Mouse (Mus musculus): Measurements from ENCODE around the gene Adcy4. TPM values are rescaled to one million over a fixed set of nuclear protein-coding genes. Genes with fewer than 3 reads are reported as not detected.
"Not testable (repeated sequence)": the region's sequence is repeated elsewhere in the genome, so short reads cannot be mapped to it uniquely, and the experiment has no call there.

The Adcy4 gene
- polyA plus RNA-seq, 1 experiment from 2014 or later = 26.2 TPM

DNA sequence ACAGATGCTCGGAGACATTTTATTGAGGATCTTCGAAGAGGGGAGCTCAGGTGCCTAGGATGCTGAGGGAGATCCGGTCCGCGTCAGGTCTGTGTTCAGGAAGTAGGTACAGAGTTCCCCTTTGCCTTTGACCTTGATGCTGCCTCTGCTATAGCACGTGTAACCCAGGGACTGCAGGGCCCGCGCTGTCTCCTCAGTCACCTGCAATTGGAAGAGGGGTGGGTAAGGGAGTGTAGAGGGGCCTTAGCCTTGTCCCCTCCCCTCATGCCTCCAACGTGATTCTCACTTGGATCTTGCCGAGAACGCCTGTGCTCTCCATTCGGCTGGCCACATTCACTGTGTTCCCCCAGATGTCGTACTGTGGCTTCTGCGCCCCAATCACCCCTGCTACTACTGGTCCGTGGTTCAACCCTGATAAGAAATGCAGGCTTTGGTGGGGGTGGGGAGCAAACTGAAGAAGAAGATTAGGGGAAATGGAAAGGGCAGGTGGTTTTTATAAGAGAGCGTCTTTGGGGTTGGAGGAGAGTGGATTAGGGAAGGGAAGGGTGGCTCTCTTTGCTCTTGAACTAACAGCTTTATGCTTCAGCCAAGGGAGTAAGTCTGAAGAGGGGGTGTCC lies 14.7 kb downstream of the Adcy4 start:
- 68% methylated on average over 16 of the region's 16 CpGs for WGBS
- peaks cover 44% of the 10 kb centered on the region for H3K27me3 ChIP-seq (replicated peaks)

DNA sequence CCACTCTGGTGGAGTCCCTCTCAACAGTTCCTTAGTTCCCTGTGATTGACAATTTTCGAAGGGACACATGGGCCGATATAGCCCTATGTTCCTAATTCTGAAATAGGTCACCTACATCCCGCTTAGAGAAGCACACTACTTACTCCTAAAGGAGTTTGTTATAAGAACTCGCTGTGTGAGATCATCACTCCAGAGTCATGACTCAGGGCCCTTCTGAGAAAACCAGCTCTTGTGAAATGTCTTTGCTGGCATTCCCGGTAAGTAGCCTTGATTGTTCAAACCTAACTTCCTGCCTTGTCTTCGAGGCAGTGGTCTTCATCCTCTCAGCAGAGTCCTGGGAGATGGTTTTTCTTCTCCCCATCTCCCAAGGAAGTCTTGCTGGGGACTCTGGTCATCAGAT lies 15.3 kb downstream of the Adcy4 start:
- Histone ChIP-seq H3K4me2 (no peak overlapping the region; the same call in 1 of the 2 replicates), H3K36me3 (0 out of 2 replicates have a peak, but pooled peaks cover 9% of the 10 kb centered on the region), H3K27ac (ENCODE audit: poor library complexity, severe bottlenecking) (no peak overlapping the region), H3K4me3 (no peak overlapping the region), H3K4me1 (replicated peaks) (peaks cover 14% of the 10 kb centered on the region), H3K9me3 (replicated peaks) (no peaks in the 10 kb centered on the region), H3K9ac (no peak overlapping the region), H3K27me3 (replicated peaks) (peaks cover 44% of the 10 kb centered on the region)
- WGBS = 78% methylated on average over 6 of the region's 6 CpGs
- ATAC-seq (ENCODE audit: insufficient number of reproducible peaks, low FRiP score) = no peak

More for the DNA sequence above, 14.7 kb downstream of the Adcy4 start:
- ATAC-seq (ENCODE audit: insufficient number of reproducible peaks, low FRiP score) = no peak
- Histone ChIP-seq H3K4me1 (replicated peaks) (peaks cover 11% of the 10 kb centered on the region), H3K36me3 (peaks cover 12% of the 10 kb centered on the region; the same call in 1 of the 2 replicates), H3K9ac (no peak overlapping the region), H3K4me2 (no peak overlapping the region), H3K27ac (ENCODE audit: poor library complexity, severe bottlenecking) (no peak overlapping the region), H3K9me3 (replicated peaks) (no peaks in the 10 kb centered on the region), H3K4me3 (no peak overlapping the region)

DNA sequence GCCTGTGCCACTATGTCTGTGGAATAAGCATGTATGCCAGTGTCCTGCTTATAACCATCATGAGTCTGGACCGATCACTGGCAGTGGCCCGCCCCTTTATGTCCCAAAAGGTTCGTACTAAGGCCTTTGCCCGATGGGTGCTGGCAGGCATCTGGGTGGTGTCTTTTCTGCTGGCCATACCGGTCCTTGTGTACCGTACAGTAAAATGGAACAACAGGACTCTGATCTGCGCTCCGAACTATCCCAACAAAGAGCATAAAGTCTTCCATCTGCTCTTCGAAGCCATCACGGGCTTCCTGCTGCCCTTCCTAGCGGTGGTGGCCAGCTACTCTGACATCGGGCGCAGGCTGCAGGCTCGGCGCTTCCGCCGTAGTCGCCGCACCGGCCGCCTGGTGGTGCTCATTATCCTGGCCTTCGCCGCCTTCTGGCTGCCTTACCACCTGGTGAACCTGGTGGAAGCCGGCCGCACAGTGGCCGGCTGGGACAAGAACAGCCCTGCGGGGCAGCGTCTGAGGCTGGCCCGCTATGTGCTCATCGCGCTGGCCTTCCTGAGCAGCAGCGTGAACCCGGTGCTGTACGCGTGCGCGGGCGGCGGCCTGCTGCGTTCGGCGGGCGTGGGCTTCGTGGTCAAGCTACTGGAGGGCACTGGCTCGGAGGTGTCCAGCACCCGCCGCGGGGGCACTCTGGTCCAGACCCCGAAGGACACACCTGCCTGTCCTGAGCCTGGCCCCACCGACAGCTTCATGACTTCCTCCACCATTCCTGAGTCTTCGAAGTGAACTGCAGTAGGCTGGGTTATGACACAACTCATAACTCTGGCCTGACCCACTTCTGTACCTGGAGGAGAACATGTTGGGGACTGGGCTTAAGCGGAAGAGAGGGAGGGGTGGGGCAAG lies 16.1 kb downstream of the Adcy4 start:
- Histone ChIP-seq H3K27me3 (replicated peaks) (peaks cover 44% of the 10 kb centered on the region), H3K36me3 (0 out of 2 replicates have a peak, but pooled peaks cover 4% of the 10 kb centered on the region), H3K9me3 (replicated peaks) (no peaks in the 10 kb centered on the region), H3K27ac (ENCODE audit: poor library complexity, severe bottlenecking) (no peak overlapping the region), H3K4me1 (replicated peaks) (peaks cover 22% of the 10 kb centered on the region), H3K9ac (peak overlapping the region; percentile 68), H3K4me3 (peak overlapping the region; percentile 42), H3K4me2 (peak overlapping the region; percentile 80)
- ATAC-seq (ENCODE audit: insufficient number of reproducible peaks, low FRiP score) = peak; percentile 41; the same call in 1 of the 2 replicates
- WGBS = 12% methylated on average over 52 of the region's 52 CpGs

DNA sequence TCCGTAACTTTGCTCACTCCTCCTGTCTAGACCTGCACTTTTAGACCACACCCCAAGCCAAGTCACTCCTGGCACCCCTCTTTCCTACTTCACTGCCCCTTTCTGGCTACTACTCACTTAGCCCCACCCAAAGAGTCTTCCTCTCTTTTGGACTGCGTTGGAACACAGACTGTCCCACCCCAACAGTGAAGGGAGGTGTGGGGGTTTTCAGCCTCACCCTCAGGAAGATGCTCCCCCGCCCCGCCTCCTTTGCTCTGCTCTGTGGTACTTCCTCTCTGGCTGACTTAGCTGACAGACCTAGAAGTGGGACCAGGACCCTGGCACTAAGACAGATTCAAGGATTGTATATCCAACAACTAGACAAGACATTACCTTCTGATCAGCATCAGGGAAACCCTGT lies 18.2 kb downstream of the Adcy4 start, which contains the start of gene Ltb4r1:
Gene Ltb4r1 (plus strand): TSS at position 267 of the 400 bp plus-strand sequence.
- no peak for ATAC-seq (ENCODE audit: insufficient number of reproducible peaks, low FRiP score)
- Histone ChIP-seq H3K27me3 (replicated peaks) (peaks cover 58% of the 10 kb centered on the region), H3K27ac (ENCODE audit: poor library complexity, severe bottlenecking) (no peak within 1 kb of the TSS), H3K9ac (no peak within 1 kb of the TSS), H3K4me1 (replicated peaks) (peaks cover 31% of the 10 kb centered on the region), H3K4me2 (no peak within 1 kb of the TSS), H3K9me3 (replicated peaks) (no peaks in the 10 kb centered on the region), H3K4me3 (no peak within 1 kb of the TSS), H3K36me3 (0 out of 2 replicates have a peak, but pooled peaks cover 4% of the 10 kb centered on the region)
- 66% methylated on average over 4 of the region's 4 CpGs for WGBS

DNA sequence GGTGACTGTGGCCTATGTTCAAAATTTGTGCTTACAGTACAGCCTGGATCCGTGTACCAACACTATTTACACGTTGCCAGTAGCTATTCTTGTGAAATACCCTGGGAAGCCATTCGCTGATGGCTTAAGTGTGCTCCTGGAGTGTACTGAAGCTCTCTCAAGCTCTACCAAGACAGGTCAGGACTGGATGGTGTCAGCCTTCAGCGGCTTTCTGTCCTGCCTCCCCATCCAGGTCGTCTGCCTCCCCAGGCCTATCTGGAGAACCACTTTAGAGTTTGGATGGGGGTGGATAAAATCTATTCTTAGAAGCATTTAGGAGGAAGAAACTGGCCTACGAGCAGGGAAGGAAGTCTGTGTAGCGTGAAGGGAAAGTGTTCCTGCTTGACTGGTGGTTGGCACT lies 20.7 kb downstream of the Adcy4 start:
- H3K9me3 ChIP-seq (replicated peaks) = no peaks in the 10 kb centered on the region
- peaks cover 34% of the 10 kb centered on the region for H3K4me1 ChIP-seq (replicated peaks)
- 28% methylated on average over 7 of the region's 7 CpGs for WGBS
- H3K4me3 ChIP-seq = no peak overlapping the region; the same call in 1 of the 2 replicates
- peak overlapping the region; percentile 96; the same call in 1 of the 2 replicates for H3K4me2 ChIP-seq
- peak overlapping the region; percentile 53; the same call in 1 of the 2 replicates for H3K27ac ChIP-seq (ENCODE audit: poor library complexity, severe bottlenecking)
- ATAC-seq (ENCODE audit: insufficient number of reproducible peaks, low FRiP score) = no peak
- H3K9ac ChIP-seq = 0 out of 2 replicates have a peak overlapping the region, but pooled peaks have one; percentile 80
- peaks cover 44% of the 10 kb centered on the region for H3K27me3 ChIP-seq (replicated peaks)
- no peaks in the 10 kb centered on the region for H3K36me3 ChIP-seq

DNA sequence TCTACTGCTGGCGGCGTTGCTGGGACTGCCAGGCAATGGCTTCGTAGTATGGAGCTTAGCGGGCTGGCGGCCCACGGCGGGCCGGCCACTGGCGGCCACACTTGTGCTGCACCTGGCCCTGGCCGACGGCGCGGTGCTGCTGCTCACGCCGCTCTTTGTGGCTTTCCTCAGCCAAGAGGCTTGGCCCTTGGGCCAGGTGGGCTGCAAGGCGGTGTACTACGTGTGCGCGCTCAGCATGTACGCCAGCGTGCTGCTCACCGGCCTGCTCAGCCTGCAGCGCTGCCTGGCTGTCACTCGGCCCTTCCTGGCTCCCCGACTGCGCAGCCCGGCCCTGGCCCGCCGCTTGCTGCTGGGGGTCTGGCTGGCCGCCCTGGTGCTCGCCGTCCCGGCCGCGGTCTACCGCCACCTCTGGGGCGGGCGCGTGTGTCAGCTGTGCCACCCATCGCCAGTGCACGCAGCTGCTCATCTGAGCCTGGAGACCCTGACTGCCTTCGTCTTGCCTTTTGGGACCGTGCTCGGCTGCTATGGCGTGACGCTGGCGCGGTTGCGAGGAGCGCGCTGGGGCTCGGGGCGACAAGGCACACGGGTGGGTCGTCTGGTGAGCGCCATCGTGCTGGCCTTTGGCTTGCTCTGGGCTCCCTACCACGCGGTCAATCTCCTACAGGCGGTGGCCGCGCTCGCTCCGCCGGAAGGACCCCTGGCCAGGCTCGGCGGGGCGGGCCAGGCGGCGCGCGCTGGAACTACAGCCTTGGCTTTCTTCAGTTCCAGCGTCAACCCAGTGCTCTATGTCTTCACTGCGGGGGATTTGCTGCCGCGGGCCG lies 21.7 kb downstream of the Adcy4 start:
- H3K27ac ChIP-seq (ENCODE audit: poor library complexity, severe bottlenecking) = no peak overlapping the region

DNA sequence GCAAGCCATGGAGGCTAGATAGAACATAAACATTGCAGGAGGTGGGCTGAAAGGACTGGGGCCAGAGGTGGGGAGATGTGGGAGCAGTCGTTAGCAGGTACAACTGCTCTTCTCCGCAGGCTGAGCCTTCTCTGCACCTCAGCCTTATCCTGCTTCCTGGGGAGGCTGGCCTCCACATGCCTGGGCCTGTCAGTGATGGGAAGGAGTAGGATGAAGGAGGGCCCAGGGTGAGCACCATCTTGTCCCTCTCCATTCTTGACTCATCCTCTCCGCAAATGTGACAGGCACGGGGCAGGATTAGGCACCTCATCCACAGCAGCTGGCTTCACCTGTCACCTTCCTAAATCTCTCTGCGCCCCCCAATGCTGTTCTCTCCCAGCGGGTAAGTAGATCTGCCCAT lies 22.7 kb downstream of the Adcy4 start, which contains the start of gene Ltb4r2:
Gene Ltb4r2 (plus strand): TSS at position 266 of the 400 bp plus-strand sequence.
- peaks cover 31% of the 10 kb centered on the region for H3K27me3 ChIP-seq (replicated peaks)
- ATAC-seq (ENCODE audit: insufficient number of reproducible peaks, low FRiP score) = no peak
- WGBS = 69% methylated on average over 6 of the region's 6 CpGs

More for the DNA sequence above, 21.7 kb downstream of the Adcy4 start:
- ATAC-seq (ENCODE audit: insufficient number of reproducible peaks, low FRiP score) = peak; percentile 65
- Histone ChIP-seq H3K4me1 (replicated peaks) (peaks cover 35% of the 10 kb centered on the region), H3K27me3 (replicated peaks) (peaks cover 38% of the 10 kb centered on the region), H3K36me3 (no peaks in the 10 kb centered on the region), H3K9ac (peak overlapping the region; percentile 80), H3K9me3 (replicated peaks) (no peaks in the 10 kb centered on the region), H3K4me3 (peak overlapping the region; percentile 56), H3K4me2 (peak overlapping the region; percentile 96)
- under 1% methylated on average over 76 of the region's 77 CpGs for WGBS

DNA sequence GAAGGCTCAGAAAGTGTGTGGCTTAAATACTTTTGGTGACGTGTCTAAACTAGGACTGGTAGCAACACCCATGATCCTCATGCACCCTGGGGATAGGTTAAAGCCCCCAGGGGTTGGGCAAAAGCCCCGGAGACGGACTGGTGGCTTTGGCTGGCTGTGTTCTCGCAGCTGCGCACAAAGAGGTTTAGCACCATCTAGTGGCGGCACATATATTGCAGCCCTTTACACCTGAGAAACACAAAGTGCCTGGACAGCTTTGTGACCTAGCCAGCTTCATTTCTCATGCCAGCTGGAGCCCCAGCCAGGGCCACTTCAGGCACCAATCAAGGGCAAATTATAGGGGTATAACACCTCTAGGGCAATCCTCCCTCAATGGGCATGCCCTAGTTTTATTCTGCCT lies 23.7 kb downstream of the Adcy4 start:
- peaks cover 34% of the 10 kb centered on the region for H3K4me1 ChIP-seq (replicated peaks)
- not testable (repeated sequence) for H3K9me3 ChIP-seq (replicated peaks); H3K9ac ChIP-seq; H3K27ac ChIP-seq (ENCODE audit: poor library complexity, severe bottlenecking); ATAC-seq (ENCODE audit: insufficient number of reproducible peaks, low FRiP score)
- 1% methylated on average over 6 of the region's 6 CpGs for WGBS
- peaks cover 15% of the 10 kb centered on the region for H3K36me3 ChIP-seq
- H3K4me3 ChIP-seq = peak overlapping the region; percentile 18
- H3K4me2 ChIP-seq = peak overlapping the region; percentile 64
- H3K27me3 ChIP-seq (replicated peaks) = peaks cover 23% of the 10 kb centered on the region

More for the DNA sequence above, 22.7 kb downstream of the Adcy4 start, which contains the start of gene Ltb4r2:
- no peaks in the 10 kb centered on the region for H3K9me3 ChIP-seq (replicated peaks)
- peaks cover 5% of the 10 kb centered on the region for H3K36me3 ChIP-seq
- peak within 1 kb of the TSS; percentile 96 for H3K4me2 ChIP-seq
- H3K4me3 ChIP-seq = peak within 1 kb of the TSS; percentile 56
- H3K27ac ChIP-seq (ENCODE audit: poor library complexity, severe bottlenecking) = no peak within 1 kb of the TSS
- H3K9ac ChIP-seq = peak within 1 kb of the TSS; percentile 80
- H3K4me1 ChIP-seq (replicated peaks) = peaks cover 34% of the 10 kb centered on the region

DNA sequence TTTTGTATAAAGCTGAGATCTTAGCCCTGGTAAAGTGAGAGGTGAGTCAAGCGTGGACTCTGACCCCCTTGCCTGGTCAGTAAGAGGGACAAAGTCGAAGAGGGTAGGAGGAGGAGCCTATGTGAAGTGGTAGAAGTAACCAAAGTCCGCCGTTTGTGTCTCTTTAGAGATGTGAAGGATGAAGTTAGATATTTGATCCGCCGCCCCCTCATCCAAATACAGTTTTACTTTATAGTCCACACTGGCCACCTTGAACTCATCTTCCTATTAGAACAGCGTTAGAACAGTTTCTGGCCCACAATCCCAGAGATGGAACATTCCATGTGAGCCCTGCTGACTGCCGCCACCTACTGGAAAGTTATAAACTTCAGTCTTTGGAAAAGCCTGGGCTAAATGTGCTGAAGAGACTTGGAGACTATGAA lies 25.5 kb downstream of the Adcy4 start, which contains the start of gene Cideb:
Gene Cideb (minus strand): TSS at position 96 of the 422 bp plus-strand sequence.
- Histone ChIP-seq H3K4me1 (replicated peaks) (peaks cover 30% of the 10 kb centered on the region), H3K27ac (ENCODE audit: poor library complexity, severe bottlenecking) (0 out of 2 replicates have a peak within 1 kb of the TSS, but pooled peaks have one; percentile 6), H3K9me3 (replicated peaks) (no peaks in the 10 kb centered on the region), H3K27me3 (replicated peaks) (peaks cover 18% of the 10 kb centered on the region), H3K9ac (peak within 1 kb of the TSS; percentile 40; the same call in 1 of the 2 replicates), H3K36me3 (peaks cover 33% of the 10 kb centered on the region), H3K4me2 (peak within 1 kb of the TSS; percentile 54), H3K4me3 (peak within 1 kb of the TSS; percentile 14)
- WGBS = 10% methylated on average over 8 of the region's 8 CpGs
- ATAC-seq (ENCODE audit: insufficient number of reproducible peaks, low FRiP score) = no peak

DNA sequence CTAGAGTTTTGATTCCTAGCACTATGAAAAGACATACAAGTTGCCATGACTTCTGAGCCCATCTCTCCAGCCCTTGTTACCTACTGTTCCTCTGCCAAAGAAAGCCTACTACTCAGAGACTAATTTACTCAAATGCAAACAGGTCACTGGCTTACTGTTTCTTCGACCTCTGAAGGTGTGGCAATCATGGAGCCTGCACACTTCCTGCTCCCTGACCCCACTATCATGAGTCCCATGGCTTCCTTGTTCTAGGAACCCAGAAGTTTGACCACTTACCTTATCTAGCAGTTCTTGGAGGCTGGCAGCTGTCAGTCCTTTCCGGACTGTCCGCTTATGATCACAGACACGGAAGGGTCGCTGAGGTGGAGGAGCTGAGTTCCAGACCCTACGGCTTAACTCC lies 26.3 kb downstream of the Adcy4 start:
- Histone ChIP-seq H3K4me3 (no peak overlapping the region), H3K27ac (ENCODE audit: poor library complexity, severe bottlenecking) (0 out of 2 replicates have a peak overlapping the region, but pooled peaks have one; percentile 6), H3K9me3 (replicated peaks) (no peaks in the 10 kb centered on the region), H3K4me2 (peak overlapping the region; percentile 54), H3K4me1 (replicated peaks) (peaks cover 22% of the 10 kb centered on the region), H3K27me3 (replicated peaks) (peaks cover 18% of the 10 kb centered on the region), H3K9ac (peak overlapping the region; percentile 40; the same call in 1 of the 2 replicates), H3K36me3 (peaks cover 41% of the 10 kb centered on the region)
- no peak for ATAC-seq (ENCODE audit: insufficient number of reproducible peaks, low FRiP score)
- WGBS = 34% methylated on average over 6 of the region's 6 CpGs
